Mouse (Mus musculus) embryonic facial prominence, embryonic 13.5 days (tissue): Measurements from ENCODE around the gene Samd5. TPM values are rescaled to one million over a fixed set of nuclear protein-coding genes. Genes with fewer than 3 reads are reported as not detected.

Source experiments
- ATAC-seq: fragments of 200-750 bp; cut with Nextera tagmentation; 2 replicates; pipeline ENCODE4 v1.8.0; 2017; ENCODE audit warnings: low read depth; ENCODE audit not compliant: insufficient number of reproducible peaks, insufficient read depth, low FRiP score, low TSS enrichment
- H3K27ac ChIP-seq: fragments of 300-500 bp; sonication (generic); 2 replicates; pipeline ENCODE4 v1.5.1; 2015; ENCODE audit warnings: moderate library complexity, mild to moderate bottlenecking, inconsistent platforms
- H3K27me3 ChIP-seq: fragments of 300-500 bp; sonication (generic); 2 replicates; pipeline ENCODE4 v1.6.1; 2015; ENCODE audit warnings: mild to moderate bottlenecking, inconsistent platforms
- H3K36me3 ChIP-seq: fragments of 300-500 bp; sonication (generic); 2 replicates; pipeline ENCODE4 v1.6.1; 2015; ENCODE audit warnings: mild to moderate bottlenecking, inconsistent platforms
- H3K4me1 ChIP-seq: fragments of 300-500 bp; sonication (generic); 2 replicates; pipeline ENCODE4 v1.6.1; 2015; ENCODE audit warnings: inconsistent platforms
- H3K4me2 ChIP-seq: fragments of 300-500 bp; sonication (generic); 2 replicates; pipeline ENCODE4 v1.6.1; 2015; ENCODE audit warnings: moderate library complexity, mild to moderate bottlenecking, inconsistent platforms
- H3K4me3 ChIP-seq: fragments of 300-500 bp; sonication (generic); 2 replicates; pipeline ENCODE4 v1.5.1; 2015; ENCODE audit warnings: mild to moderate bottlenecking, inconsistent platforms
- H3K9ac ChIP-seq: fragments of 300-500 bp; sonication (generic); 2 replicates; pipeline ENCODE4 v1.6.1; 2015; ENCODE audit warnings: mild to moderate bottlenecking, inconsistent platforms
- H3K9me3 ChIP-seq: fragments of 300-500 bp; sonication (generic); 2 replicates; pipeline ENCODE4 v1.6.1; 2016; ENCODE audit warnings: inconsistent platforms
- WGBS: fragments of 180-500 bp; shearing (Covaris S2); methylation state at CpG from one replicate; pipeline ENCODE4 v1.1.7; 2015; ENCODE audit warnings: mixed read lengths; 5-methylcytosine and 5-hydroxymethylcytosine counted together
- polyA plus RNA-seq: library from polyadenylated mRNA; unstranded; fragments of >200 nt; fragmentation: Nextera tagmentation; extraction: Ambion mirVana; gene quantifications from 2 replicates; pipeline ENCODE4 v1.2.1, GENCODE M21; 2015

Samd5 gene
- polyA plus RNA-seq, 1 experiment from 2014 or later = 13.8 TPM

DNA sequence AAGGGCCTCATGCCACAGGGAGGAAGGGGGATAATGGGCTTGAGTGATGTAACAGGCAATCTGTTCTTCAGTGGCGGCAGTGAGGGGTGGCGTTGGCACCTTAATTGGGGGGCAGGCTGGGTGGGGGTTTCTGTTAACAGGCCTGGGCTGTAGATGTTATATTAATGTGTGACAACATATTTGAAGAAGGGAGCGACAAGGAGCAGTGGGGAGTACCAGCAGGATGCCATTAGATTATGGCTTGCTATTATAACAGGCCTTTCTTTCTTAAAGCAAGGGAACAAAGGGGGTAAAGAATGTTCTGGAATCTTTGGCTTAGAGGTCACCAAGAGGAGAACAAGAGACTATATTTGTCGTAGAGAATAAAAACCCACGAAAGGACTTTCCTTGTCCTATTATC is 4.9 kb upstream of the Samd5 start:
- H3K4me1 ChIP-seq = peaks cover 18% of the 10 kb centered on the region
- no peak overlapping the region for H3K4me2 ChIP-seq
- no peak overlapping the region for H3K4me3 ChIP-seq
- ATAC-seq = no peak
- H3K27me3 ChIP-seq = peaks cover 7% of the 10 kb centered on the region; the same call in 1 of the 2 replicates
- H3K27ac ChIP-seq = no peak overlapping the region
- no peaks in the 10 kb centered on the region for H3K36me3 ChIP-seq
- WGBS = 64% methylated on average over 5 of the region's 5 CpGs
- no peak overlapping the region for H3K9ac ChIP-seq
- H3K9me3 ChIP-seq = no peaks in the 10 kb centered on the region

DNA sequence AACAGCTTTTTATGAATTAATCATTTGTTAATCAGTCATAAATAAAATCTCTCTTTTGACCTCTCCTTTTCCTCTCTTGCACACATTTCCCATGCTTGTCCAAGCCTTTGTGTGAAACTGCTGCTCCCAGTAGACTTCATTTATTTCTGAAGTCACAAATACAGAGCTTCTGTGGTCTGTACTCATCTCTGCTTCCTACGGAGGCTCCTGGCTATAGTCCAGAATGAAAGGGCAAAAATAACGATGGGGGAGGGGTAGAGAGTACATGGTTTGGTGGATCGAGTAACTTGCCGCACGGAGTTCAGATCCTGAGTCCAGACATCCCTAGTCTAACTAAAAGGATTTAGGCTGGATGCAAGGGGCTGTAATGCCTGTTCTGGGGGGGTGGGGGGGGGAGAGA is 3.1 kb upstream of the Samd5 start:
- WGBS = 27% methylated on average over 5 of the region's 5 CpGs

DNA sequence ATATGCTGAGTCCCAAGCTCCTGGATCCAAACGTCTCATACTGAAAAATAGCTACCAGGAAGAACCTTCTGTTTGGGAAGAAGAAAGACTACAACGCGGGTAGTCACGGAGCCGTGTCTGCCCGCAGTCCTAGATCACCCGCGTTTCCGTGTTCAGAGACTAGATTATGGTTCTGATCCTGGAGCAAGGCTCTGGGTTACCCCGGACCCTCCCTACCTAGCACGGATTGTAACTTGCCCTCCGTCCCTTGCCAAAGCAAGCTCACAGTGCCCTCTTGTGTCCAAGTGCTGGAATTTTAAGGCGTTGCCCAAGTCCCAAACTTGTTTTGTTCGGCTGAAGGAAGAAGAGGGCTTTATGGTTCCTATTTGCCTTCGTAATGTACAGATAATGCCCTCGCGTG is 1.9 kb upstream of the Samd5 start:
- Histone ChIP-seq H3K27me3 (peaks cover 7% of the 10 kb centered on the region; the same call in 1 of the 2 replicates), H3K36me3 (no peaks in the 10 kb centered on the region), H3K27ac (no peak overlapping the region), H3K9me3 (no peaks in the 10 kb centered on the region), H3K9ac (peak overlapping the region; percentile 12; the same call in 1 of the 2 replicates), H3K4me1 (peaks cover 33% of the 10 kb centered on the region), H3K4me3 (peak overlapping the region; percentile 24; the same call in 1 of the 2 replicates), H3K4me2 (peak overlapping the region; percentile 96)
- WGBS = 2% methylated on average over 17 of the region's 17 CpGs
- peak; percentile 65; the same call in 1 of the 2 replicates for ATAC-seq

More for the DNA sequence above, 3.1 kb upstream of the Samd5 start:
- Histone ChIP-seq H3K27me3 (peaks cover 7% of the 10 kb centered on the region; the same call in 1 of the 2 replicates), H3K4me3 (no peak overlapping the region), H3K4me2 (no peak overlapping the region), H3K27ac (no peak overlapping the region), H3K36me3 (no peaks in the 10 kb centered on the region), H3K9me3 (no peaks in the 10 kb centered on the region), H3K4me1 (peaks cover 28% of the 10 kb centered on the region), H3K9ac (no peak overlapping the region)
- ATAC-seq = no peak

DNA sequence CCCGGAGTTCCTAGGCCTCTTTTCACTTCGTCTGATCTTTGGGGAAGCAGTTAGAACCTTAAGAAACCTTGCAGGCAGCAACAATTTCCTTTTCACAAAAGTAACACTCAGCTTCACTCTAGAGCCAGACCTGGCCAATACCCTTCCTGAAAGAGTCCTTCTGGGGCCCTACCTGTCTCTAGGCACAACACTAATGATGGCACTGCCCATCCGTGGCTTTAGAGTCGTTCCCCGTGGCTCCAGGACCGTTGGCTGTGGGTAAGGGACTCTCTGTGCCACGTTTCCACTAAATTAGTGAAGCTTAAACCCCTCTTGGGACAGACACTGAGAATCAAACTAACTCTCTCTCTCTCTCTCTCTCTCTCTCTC is 1.4 kb upstream of the Samd5 start:
- 0 out of 2 replicates have a peak overlapping the region, but pooled peaks have one; percentile 79 for H3K9ac ChIP-seq
- no peak for ATAC-seq
- H3K4me3 ChIP-seq = peak overlapping the region; percentile 80
- 4% methylated on average over 7 of the region's 7 CpGs for WGBS
- H3K36me3 ChIP-seq = no peaks in the 10 kb centered on the region
- H3K9me3 ChIP-seq = no peaks in the 10 kb centered on the region
- peak overlapping the region; percentile 28 for H3K27ac ChIP-seq
- peak overlapping the region; percentile 96 for H3K4me2 ChIP-seq
- H3K4me1 ChIP-seq = peaks cover 33% of the 10 kb centered on the region
- H3K27me3 ChIP-seq = peaks cover 7% of the 10 kb centered on the region; the same call in 1 of the 2 replicates

DNA sequence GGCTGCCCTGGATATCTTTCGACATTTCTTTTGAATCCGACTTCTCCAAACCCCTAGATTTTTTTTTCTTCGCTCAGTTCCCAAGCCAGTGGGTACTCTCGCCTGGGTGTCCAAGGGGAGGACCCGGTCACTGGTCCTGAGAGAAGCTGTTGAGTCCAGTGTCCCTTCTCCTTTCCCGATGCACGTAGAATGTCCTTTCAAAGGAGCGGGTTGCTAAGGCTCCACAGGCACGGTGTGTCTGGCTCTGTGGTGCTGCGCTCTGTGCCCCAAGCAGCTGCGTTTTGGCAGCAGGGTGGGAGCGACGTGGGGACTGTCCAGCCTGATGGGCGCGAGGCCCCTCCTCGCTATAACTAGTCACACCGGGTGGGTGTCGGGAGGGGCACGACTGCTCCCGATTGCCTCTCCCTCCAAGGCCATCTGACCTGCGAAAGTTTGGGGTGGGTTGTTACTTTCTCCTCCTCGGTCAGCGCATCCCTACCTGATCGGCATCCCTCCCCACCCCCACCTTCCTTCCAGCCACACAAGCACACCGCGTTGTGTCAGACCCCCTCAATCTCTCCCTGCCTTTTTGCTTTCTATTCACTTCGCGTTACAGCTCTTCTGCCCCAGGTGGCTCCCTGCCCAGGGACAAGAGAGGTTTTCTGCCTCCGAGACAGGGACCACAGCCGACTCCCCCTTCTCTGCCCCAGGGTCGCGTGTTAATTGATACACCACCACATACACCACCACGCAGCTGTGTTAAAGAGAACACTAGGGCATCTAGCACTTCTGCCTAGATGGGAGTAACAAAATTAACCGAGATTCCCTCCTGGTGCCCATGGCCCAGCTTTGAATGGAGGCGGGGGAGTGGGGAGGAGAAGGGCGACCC is 776 bp upstream of the Samd5 start:
- Histone ChIP-seq H3K9me3 (no peaks in the 10 kb centered on the region), H3K27ac (peak overlapping the region; percentile 84), H3K36me3 (no peaks in the 10 kb centered on the region), H3K27me3 (peaks cover 7% of the 10 kb centered on the region; the same call in 1 of the 2 replicates), H3K9ac (peak overlapping the region; percentile 79), H3K4me2 (peak overlapping the region; percentile 96), H3K4me3 (peak overlapping the region; percentile 80), H3K4me1 (peaks cover 33% of the 10 kb centered on the region)
- WGBS = 1% methylated on average over 36 of the region's 36 CpGs
- 0 out of 2 replicates have a peak, but pooled peaks have one; percentile 16 for ATAC-seq

DNA sequence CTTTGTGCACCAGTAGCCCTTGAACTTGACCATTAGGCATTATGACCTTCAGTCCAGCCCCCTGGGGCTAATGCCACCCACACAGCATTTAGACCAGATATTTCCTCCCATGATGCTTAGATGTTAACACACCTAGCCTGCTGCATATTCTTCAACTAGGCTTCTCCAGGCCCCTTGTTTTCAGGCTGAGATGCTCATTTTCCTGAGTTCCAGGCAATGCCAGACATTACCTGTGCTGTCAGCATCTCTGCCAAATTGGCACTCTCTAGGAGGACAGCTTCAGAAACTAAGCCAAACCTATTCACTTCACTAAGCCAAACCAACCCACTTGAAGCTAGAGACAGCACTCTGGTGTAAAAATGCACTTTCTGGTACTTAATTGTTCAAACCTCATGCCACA is 1.7 kb downstream of the Samd5 start:
- Histone ChIP-seq H3K4me1 (peaks cover 33% of the 10 kb centered on the region), H3K4me2 (peak overlapping the region; percentile 96), H3K36me3 (no peaks in the 10 kb centered on the region), H3K4me3 (peak overlapping the region; percentile 80), H3K9ac (peak overlapping the region; percentile 55), H3K9me3 (no peaks in the 10 kb centered on the region), H3K27me3 (peaks cover 7% of the 10 kb centered on the region; the same call in 1 of the 2 replicates), H3K27ac (no peak overlapping the region)
- ATAC-seq = no peak

DNA sequence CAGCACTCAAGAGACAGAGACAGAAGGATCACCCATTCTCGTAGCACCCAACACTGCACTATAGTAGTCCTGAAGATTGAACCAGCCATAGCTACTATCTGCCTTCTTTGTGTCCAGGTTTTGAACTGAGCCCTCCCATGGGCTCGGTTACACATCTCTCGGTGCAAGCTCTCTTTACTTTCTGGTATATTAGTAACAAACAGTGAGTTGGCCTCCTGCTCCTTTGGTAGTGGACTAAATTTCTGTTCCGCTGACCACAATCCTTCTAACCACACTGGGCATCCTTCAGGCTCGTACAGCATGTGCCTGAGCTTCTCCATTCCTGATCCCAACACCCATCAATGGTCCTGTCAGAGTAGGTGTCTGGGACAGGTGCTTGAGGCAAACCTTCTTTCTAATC is 2.3 kb downstream of the Samd5 start:
- peaks cover 7% of the 10 kb centered on the region; the same call in 1 of the 2 replicates for H3K27me3 ChIP-seq
- H3K4me3 ChIP-seq = peak overlapping the region; percentile 80
- ATAC-seq = no peak
- H3K4me1 ChIP-seq = peaks cover 33% of the 10 kb centered on the region
- no peaks in the 10 kb centered on the region for H3K9me3 ChIP-seq
- H3K9ac ChIP-seq = no peak overlapping the region
- H3K4me2 ChIP-seq = peak overlapping the region; percentile 96
- H3K36me3 ChIP-seq = no peaks in the 10 kb centered on the region
- WGBS = 87% methylated on average over 5 of the region's 5 CpGs
- no peak overlapping the region for H3K27ac ChIP-seq

DNA sequence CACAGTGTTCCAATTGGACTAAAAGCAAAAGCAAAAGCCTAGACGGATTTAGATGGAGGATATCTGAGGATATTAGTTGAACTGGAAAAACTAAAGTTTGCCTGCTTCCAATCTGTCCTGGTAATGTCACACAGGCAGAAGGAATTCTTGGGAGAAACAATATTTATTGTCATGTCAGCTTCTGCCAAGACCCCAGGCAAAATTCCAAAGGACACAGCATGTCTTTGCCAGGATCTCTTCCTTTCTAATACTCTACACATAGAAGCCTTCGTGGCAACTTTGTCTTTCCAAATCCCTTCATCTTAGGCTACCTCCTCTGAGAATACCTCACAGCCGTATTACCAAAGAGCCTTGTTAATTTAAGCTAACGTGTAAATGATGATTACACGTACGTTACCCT is 4.7 kb downstream of the Samd5 start:
- Histone ChIP-seq H3K27ac (no peak overlapping the region), H3K36me3 (no peaks in the 10 kb centered on the region), H3K27me3 (no peaks in the 10 kb centered on the region), H3K4me1 (peaks cover 15% of the 10 kb centered on the region), H3K9ac (no peak overlapping the region), H3K4me3 (no peak overlapping the region), H3K4me2 (no peak overlapping the region), H3K9me3 (no peaks in the 10 kb centered on the region)
- ATAC-seq = no peak
- 81% methylated on average over 6 of the region's 6 CpGs for WGBS

DNA sequence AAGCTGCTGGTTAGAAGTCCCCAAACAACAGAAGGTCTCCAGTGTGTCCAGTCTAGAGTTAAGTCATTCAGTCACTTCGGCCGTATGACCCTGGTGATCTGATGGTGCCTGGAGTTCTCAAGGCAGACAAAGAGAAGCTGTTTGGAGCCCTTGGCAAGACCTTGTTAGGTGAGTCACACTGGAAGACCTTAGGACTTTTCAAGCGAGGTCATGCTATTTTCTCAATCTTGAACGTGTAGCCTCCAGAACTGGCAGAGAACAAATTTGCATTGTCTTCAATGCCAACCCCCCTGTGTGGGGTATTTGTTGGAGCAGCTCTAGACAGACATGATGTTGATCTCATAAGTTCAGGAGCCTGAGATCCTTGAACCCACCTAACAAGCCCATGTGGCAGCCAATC is 6.2 kb downstream of the Samd5 start:
- Histone ChIP-seq H3K4me2 (no peak overlapping the region), H3K36me3 (no peaks in the 10 kb centered on the region), H3K9me3 (no peaks in the 10 kb centered on the region), H3K4me1 (peaks cover 12% of the 10 kb centered on the region), H3K9ac (no peak overlapping the region), H3K4me3 (no peak overlapping the region), H3K27me3 (no peaks in the 10 kb centered on the region), H3K27ac (no peak overlapping the region)
- 70% methylated on average over 4 of the region's 4 CpGs for WGBS
- ATAC-seq = no peak

DNA sequence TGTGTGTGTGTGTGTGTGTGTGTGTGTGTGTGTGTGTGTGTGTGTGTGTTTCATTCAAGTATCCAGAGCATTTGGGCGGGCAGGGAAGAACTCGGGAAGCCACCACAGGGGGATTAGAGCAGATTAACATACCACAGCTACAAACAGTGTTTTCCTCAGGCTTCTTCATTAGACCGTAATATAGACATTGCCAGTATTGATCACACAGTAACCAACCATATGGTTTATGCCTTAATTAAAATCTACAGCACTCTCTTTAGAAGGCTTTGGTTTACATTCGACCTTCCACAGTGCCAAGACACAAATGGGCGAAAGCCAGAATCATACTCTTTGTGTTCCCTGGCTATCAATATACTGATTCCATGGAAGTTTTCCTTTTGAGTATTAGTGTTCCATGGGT is 22.1 kb downstream of the Samd5 start:
- ATAC-seq = no peak
- Histone ChIP-seq H3K4me1 (peaks cover 16% of the 10 kb centered on the region), H3K4me3 (no peak overlapping the region), H3K27ac (no peak overlapping the region), H3K4me2 (no peak overlapping the region), H3K27me3 (no peaks in the 10 kb centered on the region), H3K36me3 (no peaks in the 10 kb centered on the region), H3K9ac (no peak overlapping the region), H3K9me3 (no peaks in the 10 kb centered on the region)
- WGBS = 69% methylated on average over 5 of the region's 5 CpGs

DNA sequence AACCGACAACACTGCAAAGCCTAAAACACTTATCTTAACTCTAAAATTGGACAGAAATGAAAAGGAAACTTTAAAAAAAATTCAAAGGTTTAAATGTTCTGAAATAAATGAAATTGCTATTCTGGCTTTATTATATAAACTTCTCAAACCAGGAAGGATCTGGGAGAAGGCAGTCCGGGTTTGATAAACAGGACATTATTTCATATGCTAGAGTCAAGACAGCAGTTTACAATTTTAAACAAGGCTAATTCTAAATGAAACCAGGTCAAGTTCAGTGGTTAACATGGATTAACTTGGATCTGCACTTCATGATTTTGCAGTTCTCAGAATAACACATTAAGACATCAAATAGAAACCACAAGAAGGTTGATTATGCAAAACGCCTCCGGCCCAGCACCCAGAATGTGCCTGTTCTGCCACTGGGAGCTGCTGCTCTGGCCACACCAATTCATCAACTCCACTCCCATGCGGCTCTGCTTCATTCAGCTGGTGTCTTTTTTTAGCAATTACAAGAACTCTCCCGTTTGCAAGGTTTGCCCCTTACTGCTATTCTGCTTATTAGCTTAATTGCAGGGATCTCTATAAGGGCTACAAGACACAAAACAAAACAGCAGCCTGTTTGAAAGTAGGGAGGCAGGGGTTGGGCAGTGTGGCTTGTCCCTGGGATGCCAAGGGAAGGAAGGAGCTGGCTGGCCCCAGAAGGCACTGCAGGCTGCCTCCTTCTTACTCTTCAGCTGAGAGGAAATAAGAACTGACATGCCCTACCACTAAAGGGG is 24.8 kb downstream of the Samd5 start:
- 0 out of 2 replicates have a peak overlapping the region, but pooled peaks have one; percentile 11 for H3K4me2 ChIP-seq
- H3K27me3 ChIP-seq = no peaks in the 10 kb centered on the region
- no peak for ATAC-seq
- H3K9ac ChIP-seq = no peak overlapping the region
- H3K27ac ChIP-seq = peak overlapping the region; percentile 72; the same call in 1 of the 2 replicates
- H3K9me3 ChIP-seq = no peaks in the 10 kb centered on the region
- 30% methylated on average over 6 of the region's 6 CpGs for WGBS
- H3K36me3 ChIP-seq = no peaks in the 10 kb centered on the region
- no peak overlapping the region for H3K4me3 ChIP-seq
- peaks cover 23% of the 10 kb centered on the region for H3K4me1 ChIP-seq
